27 mouse cellular contexts compared by ENCODE assay signal in genomic region chr1:146546847-146547428, GRCm38 (mm10). TPM values are rescaled to one million over a fixed set of nuclear protein-coding genes. Genes with fewer than 3 reads are reported as not detected.
DNase-seq lines count a peak whose midpoint lies in the region; ATAC-seq and TF ChIP-seq lines count a peak whose summit lies in the region.
"Had no signal": no experiment of that assay in that cellular context is flagged by ENCODE, and none has a peak within 500 bp of the region (broad histone marks: within the 10 kb centered on the region; RNA-seq: fewer than 3 reads in every experiment).

No protein-coding gene starts in this region.

- H3K27me3 ChIP-seq in forebrain, embryonic 15.5 days, result no peaks in the 10 kb centered on the region
- no peaks in the 10 kb centered on the region for H3K27me3 ChIP-seq in forebrain, embryonic 11.5 days (ENCODE audit: control insufficient read depth, insufficient read depth, low read length)
- H3K27me3 ChIP-seq in forebrain, embryonic 16.5 days (replicated peaks; ENCODE audit: control insufficient read depth, insufficient read depth, low read length), result 0 out of 2 replicates have a peak, but pooled peaks cover 2% of the 10 kb centered on the region
- H3K27me3 ChIP-seq: embryonic facial prominence, embryonic 13.5 days; heart, embryonic 12.5 days; kidney, embryonic 15.5 days; midbrain, embryonic 12.5 days had no signal

- no peak for DNase-seq in forebrain, embryonic 11.5 days (ENCODE audit: low spot score)
- DNase-seq in right cerebral cortex, adult 18-20 months, result peak; percentile 14
- no peak for DNase-seq in right cerebral cortex, postnatal 4 days
- DNase-seq in layer of hippocampus, adult 9-11 months, result peak; percentile 22
- no peak for DNase-seq in lung, adult 2 months
- no peak for DNase-seq in thymus, postnatal 14 days
- DNase-seq: adrenal gland, postnatal 36 days; cerebellum, adult 18-20 months; cerebellum, postnatal 36 days; embryo, embryonic 11 days; gastrocnemius, postnatal 25 days; heart, adult 18-20 months; heart, postnatal 10 days; kidney, postnatal 4 days; lung, postnatal 10 days had no signal

- no peaks in the 10 kb centered on the region for H3K36me3 ChIP-seq in forebrain, embryonic 15.5 days
- H3K36me3 ChIP-seq in forebrain, embryonic 11.5 days (ENCODE audit: control insufficient read depth, insufficient read depth, low read length), result no peaks in the 10 kb centered on the region
- no peaks in the 10 kb centered on the region for H3K36me3 ChIP-seq in forebrain, embryonic 16.5 days (ENCODE audit: control insufficient read depth, insufficient read depth)
- H3K36me3 ChIP-seq: embryonic facial prominence, embryonic 13.5 days; heart, embryonic 12.5 days; hindbrain, embryonic 10.5 days; kidney, embryonic 15.5 days; midbrain, embryonic 12.5 days had no signal

- no peak overlapping the region for H3K4me3 ChIP-seq in forebrain, embryonic 15.5 days
- H3K4me3 ChIP-seq in forebrain, embryonic 11.5 days (ENCODE audit: low read depth, low read length), result no peak overlapping the region
- no peak overlapping the region for H3K4me3 ChIP-seq in forebrain, embryonic 16.5 days (replicated peaks; ENCODE audit: low read length)
- no peak overlapping the region for H3K4me3 ChIP-seq in lung, adult 2 months (replicated peaks; ENCODE audit: extremely low read depth, low read depth, low read length)
- H3K4me3 ChIP-seq: embryonic facial prominence, embryonic 13.5 days; erythroblast, embryonic 14.5 days; heart, embryonic 12.5 days; hindbrain, embryonic 10.5 days; kidney, embryonic 15.5 days; midbrain, embryonic 12.5 days had no signal

- no peak overlapping the region for H3K27ac ChIP-seq in forebrain, embryonic 15.5 days (replicated peaks)
- no peak overlapping the region for H3K27ac ChIP-seq in forebrain, embryonic 11.5 days (ENCODE audit: low read depth, low read length)
- H3K27ac ChIP-seq in forebrain, embryonic 16.5 days (ENCODE audit: low read length), result no peak overlapping the region
- H3K27ac ChIP-seq: embryonic facial prominence, embryonic 13.5 days; hindbrain, embryonic 10.5 days; hindbrain, postnatal 0 days; kidney, embryonic 15.5 days; midbrain, embryonic 12.5 days; stomach, postnatal 0 days had no signal

- no peak for TF ChIP-seq POLR2A in lung, adult 2 months (IDR thresholded peaks at IDR 0.05; ENCODE audit: borderline replicate concordance, extremely low read depth, low read depth, low read length)

- WGBS in forebrain, embryonic 15.5 days, result 45% methylated on average over 2 of the region's 2 CpGs
- whole genome bisulfite sequencing in forebrain, embryonic 11.5 days, result 90% methylated on average over 2 of the region's 2 CpGs
- WGBS in forebrain, embryonic 16.5 days, result 40% methylated on average over 2 of the region's 2 CpGs
- 77% methylated on average over 2 of the region's 2 CpGs for WGBS in lung, adult 2 months

- H3K4me1 ChIP-seq in forebrain, embryonic 15.5 days, result no peaks in the 10 kb centered on the region
- H3K4me1 ChIP-seq in forebrain, embryonic 11.5 days (replicated peaks; ENCODE audit: control insufficient read depth, insufficient read depth, low read length), result no peaks in the 10 kb centered on the region
- no peaks in the 10 kb centered on the region for H3K4me1 ChIP-seq in forebrain, embryonic 16.5 days (replicated peaks; ENCODE audit: control insufficient read depth, insufficient read depth, low read length)
- no peaks in the 10 kb centered on the region for H3K4me1 ChIP-seq in lung, adult 2 months (ENCODE audit: control insufficient read depth, insufficient read depth, low read length)
- H3K4me1 ChIP-seq: embryonic facial prominence, embryonic 13.5 days; heart, embryonic 12.5 days; hindbrain, embryonic 10.5 days; kidney, embryonic 15.5 days; midbrain, embryonic 12.5 days had no signal

- no peak overlapping the region for H3K4me2 ChIP-seq in forebrain, embryonic 15.5 days (replicated peaks)
- H3K4me2 ChIP-seq in forebrain, embryonic 11.5 days (ENCODE audit: low read depth, low read length, severe bottlenecking), result no peak overlapping the region
- no peak overlapping the region for H3K4me2 ChIP-seq in forebrain, embryonic 16.5 days (ENCODE audit: low read length)
- H3K4me2 ChIP-seq: embryonic facial prominence, embryonic 13.5 days; heart, embryonic 12.5 days; kidney, embryonic 15.5 days; midbrain, embryonic 12.5 days had no signal

- ATAC-seq in forebrain, embryonic 15.5 days (replicated peaks), result peak; percentile 58
- ATAC-seq in forebrain, embryonic 11.5 days (replicated peaks; ENCODE audit: low FRiP score), result no peak
- peak; percentile 62 for ATAC-seq in forebrain, embryonic 16.5 days
- ATAC-seq: hindbrain, postnatal 0 days; intestine, postnatal 0 days had no signal

- no peak for TF ChIP-seq CTCF in lung, adult 2 months (IDR thresholded peaks at IDR 0.05; ENCODE audit: insufficient read depth, low read length)

- no peaks in the 10 kb centered on the region for H3K9me3 ChIP-seq in forebrain, embryonic 15.5 days
- no peaks in the 10 kb centered on the region for H3K9me3 ChIP-seq in forebrain, embryonic 11.5 days (ENCODE audit: control insufficient read depth, low read length)
- H3K9me3 ChIP-seq in forebrain, embryonic 16.5 days (ENCODE audit: control insufficient read depth, low read length), result no peaks in the 10 kb centered on the region
- H3K9me3 ChIP-seq: embryonic facial prominence, embryonic 13.5 days; heart, embryonic 12.5 days; hindbrain, embryonic 10.5 days; kidney, embryonic 15.5 days; midbrain, embryonic 12.5 days had no signal

- H3K9ac ChIP-seq in forebrain, embryonic 15.5 days (replicated peaks), result no peak overlapping the region
- H3K9ac ChIP-seq in forebrain, embryonic 11.5 days (ENCODE audit: low read length), result no peak overlapping the region
- no peak overlapping the region for H3K9ac ChIP-seq in forebrain, embryonic 16.5 days (replicated peaks; ENCODE audit: low read depth, low read length)
- H3K9ac ChIP-seq: embryonic facial prominence, embryonic 13.5 days; heart, embryonic 12.5 days; kidney, embryonic 15.5 days; midbrain, embryonic 12.5 days had no signal

RNA-seq across cellular contexts. Expression of gene Brinp3, which starts 52.4 kb away (rescaled TPM):
- 9.7 and 11.5 TPM in 2 replicates for polyA plus RNA-seq in forebrain, embryonic 15.5 days (2015; fragmentation: Nextera tagmentation; extraction: Ambion mirVana)
- 2.1 and 2.8 TPM in 2 replicates for polyA plus RNA-seq in forebrain, embryonic 11.5 days (2014; fragmentation: Nextera tagmentation; extraction: Ambion mirVana)
- 10.2 and 15.9 TPM in 2 replicates for polyA plus RNA-seq in forebrain, embryonic 16.5 days (2015; fragmentation: Nextera tagmentation; extraction: Ambion mirVana)
- not detected in 2 replicates for polyA plus RNA-seq in lung, adult 2 months (2012; rRNA removed)
- polyA plus RNA-seq: erythroblast, embryonic 14.5 days; heart, embryonic 12.5 days; liver, adult 2 months had no signal

Comparison
In these comparisons a context has a peak if more than half of its experiments do, and no peak if none do; other contexts are left out.
1. DNase-seq: peak in right cerebral cortex, adult 18-20 months (single experiment) and layer of hippocampus, adult 9-11 months (single experiment); none in forebrain, embryonic 11.5 days (single experiment), right cerebral cortex, postnatal 4 days (single experiment), lung, adult 2 months (single experiment) and thymus, postnatal 14 days (single experiment).